In genomic region chr12:16210111-16210510, GRCm38 (mm10) we compare ENCODE assay signal across 21 mouse cellular contexts.
DNase-seq lines count a peak whose midpoint lies in the region; ATAC-seq and TF ChIP-seq lines count a peak whose summit lies in the region.
"Had no signal": no experiment of that assay in that cellular context is flagged by ENCODE, and none has a peak within 500 bp of the region (broad histone marks: within the 10 kb centered on the region; RNA-seq: fewer than 3 reads in every experiment).

No protein-coding gene starts in this region.

- H3K36me3 ChIP-seq in kidney, embryonic 15.5 days, result no peaks in the 10 kb centered on the region
- H3K36me3 ChIP-seq in liver, adult 2 months (ENCODE audit: control insufficient read depth, insufficient read depth, low read length), result no peaks in the 10 kb centered on the region
- H3K36me3 ChIP-seq in liver, embryonic 12.5 days, result no peaks in the 10 kb centered on the region
- H3K36me3 ChIP-seq in myocyte (ENCODE audit: control insufficient read depth, insufficient read depth), result no peaks in the 10 kb centered on the region
- H3K36me3 ChIP-seq: embryonic facial prominence, embryonic 13.5 days; forebrain, embryonic 12.5 days; G1E; heart, embryonic 12.5 days; hindbrain, embryonic 10.5 days had no signal

- H3K4me1 ChIP-seq in kidney, embryonic 15.5 days, result peaks cover 10% of the 10 kb centered on the region; the same call in 1 of the 2 replicates
- H3K4me1 ChIP-seq in liver, adult 2 months (ENCODE audit: control insufficient read depth, insufficient read depth, low read length), result no peaks in the 10 kb centered on the region; the same call in 1 of the 2 replicates
- 0 out of 2 replicates have a peak, but pooled peaks cover 3% of the 10 kb centered on the region for H3K4me1 ChIP-seq in liver, embryonic 12.5 days
- H3K4me1 ChIP-seq in cerebellum, adult 2 months (ENCODE audit: control insufficient read depth, insufficient read depth, low read length), result no peaks in the 10 kb centered on the region
- H3K4me1 ChIP-seq: embryonic facial prominence, embryonic 13.5 days; forebrain, embryonic 12.5 days; hindbrain, embryonic 10.5 days had no signal

- no peaks in the 10 kb centered on the region for H3K27me3 ChIP-seq in kidney, embryonic 15.5 days
- no peaks in the 10 kb centered on the region for H3K27me3 ChIP-seq in liver, adult 2 months (ENCODE audit: control insufficient read depth, insufficient read depth, low read length)
- H3K27me3 ChIP-seq in liver, embryonic 12.5 days (replicated peaks), result no peaks in the 10 kb centered on the region
- H3K27me3 ChIP-seq in myocyte (ENCODE audit: control insufficient read depth, insufficient read depth, insufficient read length), result no peaks in the 10 kb centered on the region
- no peaks in the 10 kb centered on the region; the same call in 1 of the 2 replicates for H3K27me3 ChIP-seq in cerebellum, adult 2 months (ENCODE audit: control insufficient read depth, insufficient read depth, low read length)
- H3K27me3 ChIP-seq: embryonic facial prominence, embryonic 13.5 days; forebrain, embryonic 12.5 days; heart, embryonic 12.5 days had no signal

- no peak for ATAC-seq in kidney, embryonic 15.5 days (replicated peaks; ENCODE audit: low FRiP score)
- ATAC-seq in liver, embryonic 12.5 days, result no peak
- ATAC-seq: forebrain, embryonic 16.5 days had no signal

- no peak overlapping the region for H3ac ChIP-seq in myocyte (ENCODE audit: control insufficient read depth, insufficient read length)

- H3K4me2 ChIP-seq in kidney, embryonic 15.5 days, result no peak overlapping the region
- H3K4me2 ChIP-seq in liver, embryonic 12.5 days, result no peak overlapping the region
- H3K4me2 ChIP-seq in myocyte (ENCODE audit: low read depth), result peak overlapping the region; percentile 64
- H3K4me2 ChIP-seq: embryonic facial prominence, embryonic 13.5 days; forebrain, embryonic 12.5 days; heart, embryonic 12.5 days; hindbrain, embryonic 14.5 days had no signal

- no peak overlapping the region for H3K9ac ChIP-seq in kidney, embryonic 15.5 days
- H3K9ac ChIP-seq in liver, adult 2 months (ENCODE audit: low read depth, low read length), result no peak overlapping the region
- H3K9ac ChIP-seq in liver, embryonic 12.5 days, result no peak overlapping the region
- H3K9ac ChIP-seq: embryonic facial prominence, embryonic 13.5 days; forebrain, embryonic 12.5 days; heart, embryonic 12.5 days; hindbrain, embryonic 14.5 days had no signal

- TF ChIP-seq CTCF in liver, adult 2 months (IDR thresholded peaks at IDR 0.05; ENCODE audit: low read depth, low read length), result no peak
- TF ChIP-seq CTCF in cerebellum, adult 2 months (IDR thresholded peaks at IDR 0.05; ENCODE audit: borderline replicate concordance, insufficient read depth, low read depth, low read length), result no peak

- no peak for TF ChIP-seq POLR2A in liver, adult 2 months (IDR thresholded peaks at IDR 0.05; ENCODE audit: extremely low read depth, insufficient read depth, low read length)
- no peak for TF ChIP-seq POLR2A in myocyte (IDR thresholded peaks at IDR 0.05; ENCODE audit: insufficient read length, low read depth)
- TF ChIP-seq POLR2A in cerebellum, adult 2 months (IDR thresholded peaks at IDR 0.05; ENCODE audit: borderline replicate concordance, insufficient read depth, low read length), result no peak

- H3K9me3 ChIP-seq in kidney, embryonic 15.5 days (replicated peaks), result no peaks in the 10 kb centered on the region
- no peaks in the 10 kb centered on the region for H3K9me3 ChIP-seq in liver, embryonic 12.5 days (replicated peaks)
- H3K9me3 ChIP-seq: embryonic facial prominence, embryonic 13.5 days; forebrain, embryonic 12.5 days; hindbrain, embryonic 10.5 days had no signal

- DNase-seq in kidney, adult 11 months, result peak; percentile 21
- peak; percentile 21 for DNase-seq in liver, adult 2 months (ENCODE audit: extremely low read depth, low read depth, low spot score)
- peak; percentile 21 for DNase-seq in kidney, postnatal 10 days
- no peak for DNase-seq in cerebellum, adult 2 months
- DNase-seq in urinary bladder, adult 2 months (ENCODE audit: low spot score), result no peak
- DNase-seq: adrenal gland, adult 2 months; adrenal gland, postnatal 25 days; B cell, adult 2 months; cerebellum, adult 18-20 months; cerebellum, postnatal 14 days; gastrocnemius, postnatal 25 days had no signal

- H3K4me3 ChIP-seq in kidney, embryonic 15.5 days (replicated peaks), result no peak overlapping the region
- no peak overlapping the region for H3K4me3 ChIP-seq in liver, adult 2 months (ENCODE audit: insufficient read depth, low read depth, low read length)
- no peak overlapping the region for H3K4me3 ChIP-seq in liver, embryonic 12.5 days
- no peak overlapping the region for H3K4me3 ChIP-seq in myocyte
- no peak overlapping the region for H3K4me3 ChIP-seq in cerebellum, adult 2 months (replicated peaks; ENCODE audit: insufficient read depth, low read depth, low read length)
- H3K4me3 ChIP-seq: embryonic facial prominence, embryonic 13.5 days; forebrain, embryonic 12.5 days; heart, embryonic 12.5 days; hindbrain, embryonic 10.5 days had no signal

- no peaks in the 10 kb centered on the region for H3K79me2 ChIP-seq in liver, adult 2 months (ENCODE audit: control insufficient read depth, insufficient read depth, low read length)
- no peaks in the 10 kb centered on the region for H3K79me2 ChIP-seq in myocyte (ENCODE audit: control insufficient read depth, insufficient read depth)

- 54% methylated on average over 2 of the region's 2 CpGs for WGBS in kidney, embryonic 15.5 days
- 45% methylated on average over 2 of the region's 2 CpGs for WGBS in liver, adult 2 months
- 34% methylated on average over 2 of the region's 2 CpGs for WGBS in liver, embryonic 12.5 days (ENCODE audit: insufficient replicate concordance)
- 82% methylated on average over 2 of the region's 2 CpGs for WGBS in cerebellum, adult 2 months

- H3K27ac ChIP-seq in kidney, embryonic 15.5 days, result no peak overlapping the region
- no peak overlapping the region for H3K27ac ChIP-seq in liver, adult 2 months (replicated peaks; ENCODE audit: insufficient read depth, low read depth, low read length)
- H3K27ac ChIP-seq in liver, embryonic 12.5 days, result no peak overlapping the region
- H3K27ac ChIP-seq in cerebellum, adult 2 months (ENCODE audit: insufficient read depth, low read length), result no peak overlapping the region
- H3K27ac ChIP-seq: embryonic facial prominence, embryonic 13.5 days; forebrain, embryonic 12.5 days; hindbrain, embryonic 10.5 days; hindbrain, embryonic 14.5 days had no signal

TF ChIP-seq in myocyte, 11 proteins besides CTCF, POLR2A, EP300 and RAD21:
- TF ChIP-seq TCF3 (IDR thresholded peaks at IDR 0.05; ENCODE audit: insufficient read length, low read depth), result no peak
- TF ChIP-seq POLR2AphosphoS2 (IDR thresholded peaks at IDR 0.05; ENCODE audit: insufficient read length, low read depth), result no peak
- TF ChIP-seq REST (IDR thresholded peaks at IDR 0.05; ENCODE audit: insufficient read depth, insufficient read length), result no peak
- no peak for TF ChIP-seq SRF (IDR thresholded peaks at IDR 0.05; ENCODE audit: control insufficient read depth, insufficient read length, low read depth)
- TF ChIP-seq TCF12 (IDR thresholded peaks at IDR 0.05; ENCODE audit: insufficient read depth, poor library complexity, severe bottlenecking), result no peak
- no peak for TF ChIP-seq MAX (IDR thresholded peaks at IDR 0.05; ENCODE audit: low read depth)
- no peak for TF ChIP-seq E2F4 (IDR thresholded peaks at IDR 0.05; ENCODE audit: insufficient read depth)
- TF ChIP-seq CEBPB (IDR thresholded peaks at IDR 0.05; ENCODE audit: insufficient read depth, poor library complexity, severe bottlenecking), result no peak
- TF ChIP-seq USF1 (IDR thresholded peaks at IDR 0.05; ENCODE audit: low read depth), result no peak

Comparison
In these comparisons a context has a peak if more than half of its experiments do, and no peak if none do; other contexts are left out.
1. DNase-seq: peak in kidney, adult 11 months (single experiment), liver, adult 2 months (single experiment) and kidney, postnatal 10 days (single experiment); none in cerebellum, adult 2 months (0 of 2) and urinary bladder, adult 2 months (single experiment).